In genomic region chr19:45659738-45660502, GRCm38 (mm10) we compare ENCODE assay signal across 8 mouse cellular contexts. TPM values are rescaled to one million over a fixed set of nuclear protein-coding genes. Genes with fewer than 3 reads are reported as not detected.
A peak's percentile ranks its signal among the peaks of the same experiment; 100 is the strongest.
DNase-seq lines count a peak whose midpoint lies in the region; ATAC-seq lines count a peak whose summit lies in the region.

Gene Fbxw4 (minus strand): TSS chr19:45660312.

- H3K27me3 ChIP-seq in embryonic facial prominence, embryonic 12.5 days: no peaks in the 10 kb centered on the region
- H3K27me3 ChIP-seq in midbrain, embryonic 10.5 days (ENCODE audit: low read depth, poor library complexity, severe bottlenecking): peaks cover 9% of the 10 kb centered on the region

- H3K9me3 ChIP-seq in embryonic facial prominence, embryonic 12.5 days: no peaks in the 10 kb centered on the region
- H3K9me3 ChIP-seq in midbrain, embryonic 10.5 days (replicated peaks): no peaks in the 10 kb centered on the region

- DNase-seq in 3134 (ENCODE audit: extremely low read depth, insufficient read length, low spot score): peak; percentile 86
- peak; percentile 84 for DNase-seq in adrenal gland, postnatal 14 days
- peak; percentile 80 to 83 for DNase-seq in heart, adult 18-20 months
- peak; percentile 85 for DNase-seq in kidney, adult 18-20 months
- peak; percentile 71 for DNase-seq in left cerebral cortex, postnatal 4 days
- DNase-seq in midbrain, embryonic 10.5 days (ENCODE audit: low spot score): peak; percentile 81
- peak; percentile 65 for DNase-seq in right cerebral cortex, postnatal 4 days

- peak within 1 kb of the TSS; percentile 85 for H3K4me3 ChIP-seq in embryonic facial prominence, embryonic 12.5 days
- peak within 1 kb of the TSS; percentile 87 for H3K4me3 ChIP-seq in midbrain, embryonic 10.5 days

- peak; percentile 72; the same call in 1 of the 2 replicates for ATAC-seq in embryonic facial prominence, embryonic 12.5 days (ENCODE audit: insufficient number of reproducible peaks, insufficient read depth, low FRiP score, low TSS enrichment)

- peak within 1 kb of the TSS; percentile 82 for H3K4me2 ChIP-seq in embryonic facial prominence, embryonic 12.5 days (replicated peaks)

- H3K27ac ChIP-seq in embryonic facial prominence, embryonic 12.5 days: peak within 1 kb of the TSS; percentile 95
- H3K27ac ChIP-seq in midbrain, embryonic 10.5 days (replicated peaks): peak within 1 kb of the TSS; percentile 98

- H3K4me1 ChIP-seq in embryonic facial prominence, embryonic 12.5 days: peaks cover 37% of the 10 kb centered on the region
- H3K4me1 ChIP-seq in midbrain, embryonic 10.5 days: peaks cover 43% of the 10 kb centered on the region

- no peaks in the 10 kb centered on the region for H3K36me3 ChIP-seq in embryonic facial prominence, embryonic 12.5 days
- H3K36me3 ChIP-seq in midbrain, embryonic 10.5 days: no peaks in the 10 kb centered on the region

- under 1% methylated on average over 74 of the region's 94 CpGs for WGBS in embryonic facial prominence, embryonic 12.5 days
- WGBS in midbrain, embryonic 10.5 days: under 1% methylated on average over 93 of the region's 94 CpGs

- H3K9ac ChIP-seq in embryonic facial prominence, embryonic 12.5 days: peak within 1 kb of the TSS; percentile 98

- intact Hi-C loops in left cerebral cortex, postnatal 4 days (cut with DNase I): no loop called here

RNA-seq across cellular contexts. Expression of gene Fbxw4, which starts in this region (rescaled TPM):
- total RNA-seq in adrenal gland, postnatal 14 days (2021): 29.5 and 31.8 TPM in 2 replicates
- polyA plus RNA-seq in embryonic facial prominence, embryonic 12.5 days (2016; fragmentation: Nextera tagmentation; extraction: Ambion mirVana): 6.8 and 7.9 TPM in 2 replicates
- total RNA-seq in heart, adult 18-20 months (2021): 10 to 100 TPM; 26.9 to 31.0 TPM
- total RNA-seq in left cerebral cortex, postnatal 4 days (2021): 10 to 100 TPM; 31.0 to 37.3 TPM
- 3.3 and 3.9 TPM in 2 replicates for polyA plus RNA-seq in midbrain, embryonic 10.5 days (2016; fragmentation: Nextera tagmentation; extraction: Ambion mirVana)

Comparison
In these comparisons a context has a peak if more than half of its experiments do, and no peak if none do; other contexts are left out.
1. Peak in every context shown above with its lines: DNase-seq, ATAC-seq, H3K4me3 ChIP-seq and H3K27ac ChIP-seq.